Comparison of ENCODE assay signal across 41 mouse cellular contexts in the genomic region with DNA sequence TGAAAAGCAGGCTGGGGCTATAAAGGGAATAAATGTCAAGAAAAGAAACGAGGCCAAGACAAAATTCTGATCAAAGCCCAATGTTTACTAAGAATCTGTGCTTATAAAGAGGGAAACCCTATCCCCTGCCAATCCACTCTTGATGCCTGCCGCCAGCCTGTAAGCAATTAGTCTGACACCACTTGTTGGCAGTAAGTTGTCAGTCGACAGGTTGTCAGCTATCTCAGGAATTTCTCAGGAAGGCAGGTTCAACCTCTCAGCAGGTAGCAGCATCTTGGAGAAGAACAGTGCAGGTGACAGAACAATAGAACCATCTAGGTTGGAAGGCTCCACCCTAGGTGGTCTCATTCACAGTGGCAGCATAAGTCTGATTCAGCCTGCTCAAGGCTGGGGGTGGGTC. TPM values are rescaled to one million over a fixed set of nuclear protein-coding genes. Genes with fewer than 3 reads are reported as not detected.
DNase-seq lines count a peak whose midpoint lies in the region; ATAC-seq lines count a peak whose summit lies in the region.
"Had no signal": no experiment of that assay in that cellular context is flagged by ENCODE, and none has a peak within 500 bp of the region (broad histone marks: within the 10 kb centered on the region; RNA-seq: fewer than 3 reads in every experiment).

No protein-coding gene starts in this region.

- no peak overlapping the region for H3K27ac ChIP-seq in forebrain, embryonic 16.5 days (ENCODE audit: low read length)
- no peak overlapping the region for H3K27ac ChIP-seq in forebrain, embryonic 10.5 days
- H3K27ac ChIP-seq: heart, embryonic 10.5 days; heart, embryonic 15.5 days; hindbrain, embryonic 12.5 days; hindbrain, postnatal 0 days; intestine, embryonic 15.5 days; kidney, postnatal 0 days; limb, embryonic 10.5 days; limb, embryonic 15.5 days; liver, embryonic 13.5 days; midbrain, embryonic 13.5 days; neural tube, embryonic 13.5 days; stomach, postnatal 0 days had no signal

- 41% methylated on average over 3 of the region's 3 CpGs for WGBS in forebrain, embryonic 16.5 days
- 78% methylated on average over 3 of the region's 3 CpGs for WGBS in forebrain, embryonic 10.5 days

- no peak for ATAC-seq in cerebellum, adult (ENCODE audit: insufficient number of reproducible peaks, low FRiP score, low TSS enrichment)
- peak; percentile 49 for ATAC-seq in forebrain, embryonic 16.5 days
- ATAC-seq in megakaryocyte progenitor cell, adult 5-6 weeks (replicated peaks; ENCODE audit: poor library complexity): no peak
- ATAC-seq: hindbrain, postnatal 0 days; intestine, embryonic 15.5 days; lung, postnatal 0 days; midbrain, embryonic 13.5 days had no signal

- H3K36me3 ChIP-seq in forebrain, embryonic 16.5 days (ENCODE audit: control insufficient read depth, insufficient read depth): no peaks in the 10 kb centered on the region
- no peaks in the 10 kb centered on the region for H3K36me3 ChIP-seq in forebrain, embryonic 10.5 days (replicated peaks)
- H3K36me3 ChIP-seq: G1E; heart, embryonic 10.5 days; heart, embryonic 15.5 days; hindbrain, embryonic 12.5 days; intestine, embryonic 15.5 days; limb, embryonic 10.5 days; limb, embryonic 15.5 days; liver, embryonic 13.5 days; midbrain, embryonic 13.5 days; neural tube, embryonic 13.5 days had no signal

- no peaks in the 10 kb centered on the region for H3K27me3 ChIP-seq in forebrain, embryonic 16.5 days (replicated peaks; ENCODE audit: control insufficient read depth, insufficient read depth, low read length)
- no peaks in the 10 kb centered on the region for H3K27me3 ChIP-seq in forebrain, embryonic 10.5 days (ENCODE audit: poor library complexity, severe bottlenecking)
- H3K27me3 ChIP-seq: heart, embryonic 15.5 days; hindbrain, embryonic 12.5 days; intestine, embryonic 15.5 days; limb, embryonic 15.5 days; liver, embryonic 13.5 days; midbrain, embryonic 13.5 days; neural tube, embryonic 13.5 days had no signal

- no peak overlapping the region for H3K4me3 ChIP-seq in forebrain, embryonic 16.5 days (replicated peaks; ENCODE audit: low read length)
- no peak overlapping the region for H3K4me3 ChIP-seq in forebrain, embryonic 10.5 days
- H3K4me3 ChIP-seq: heart, embryonic 10.5 days; heart, embryonic 15.5 days; hindbrain, embryonic 12.5 days; intestine, embryonic 15.5 days; limb, embryonic 10.5 days; limb, embryonic 15.5 days; liver, embryonic 13.5 days; midbrain, embryonic 13.5 days; neural tube, embryonic 13.5 days had no signal

- H3K4me1 ChIP-seq in forebrain, embryonic 16.5 days (replicated peaks; ENCODE audit: control insufficient read depth, insufficient read depth, low read length): no peaks in the 10 kb centered on the region
- H3K4me1 ChIP-seq in forebrain, embryonic 10.5 days: no peaks in the 10 kb centered on the region
- H3K4me1 ChIP-seq: heart, embryonic 10.5 days; heart, embryonic 15.5 days; hindbrain, embryonic 12.5 days; intestine, embryonic 15.5 days; limb, embryonic 10.5 days; limb, embryonic 15.5 days; liver, embryonic 13.5 days; midbrain, embryonic 13.5 days; neural tube, embryonic 13.5 days had no signal

- no peaks in the 10 kb centered on the region for H3K9me3 ChIP-seq in forebrain, embryonic 16.5 days (ENCODE audit: control insufficient read depth, low read length)
- H3K9me3 ChIP-seq in forebrain, embryonic 10.5 days: no peaks in the 10 kb centered on the region
- H3K9me3 ChIP-seq: G1E; heart, embryonic 10.5 days; heart, embryonic 15.5 days; hindbrain, embryonic 12.5 days; intestine, embryonic 15.5 days; limb, embryonic 10.5 days; limb, embryonic 15.5 days; liver, embryonic 13.5 days; midbrain, embryonic 13.5 days; neural tube, embryonic 13.5 days had no signal

- H3K4me2 ChIP-seq in forebrain, embryonic 16.5 days (ENCODE audit: low read length): no peak overlapping the region
- H3K4me2 ChIP-seq: heart, embryonic 15.5 days; hindbrain, embryonic 12.5 days; intestine, embryonic 15.5 days; limb, embryonic 15.5 days; liver, embryonic 13.5 days; midbrain, embryonic 13.5 days; neural tube, embryonic 13.5 days had no signal

- peak; percentile 11 for DNase-seq in cerebellum, adult 11-12 months
- DNase-seq in forebrain, embryonic 10.5 days (ENCODE audit: extremely low spot score, low spot score): no peak
- DNase-seq in ZHBTc4 (ENCODE audit: low read depth, low spot score): peak; percentile 34
- DNase-seq in cerebellum, postnatal 14 days: peak; percentile 6 to 21
- DNase-seq: adrenal gland, postnatal 36 days; gastrocnemius, postnatal 14 days; heart, postnatal 36 days; kidney, adult 2 months; kidney, postnatal 4 days; layer of hippocampus, postnatal 36 days; liver, embryonic 13.5 days; lung, adult 18-20 months; lung, postnatal 4 days; right cerebral cortex, postnatal 4 days; thymus, postnatal 4 days had no signal

- H3K9ac ChIP-seq in forebrain, embryonic 16.5 days (replicated peaks; ENCODE audit: low read depth, low read length): no peak overlapping the region
- H3K9ac ChIP-seq: heart, embryonic 15.5 days; hindbrain, embryonic 12.5 days; intestine, embryonic 15.5 days; limb, embryonic 15.5 days; liver, embryonic 13.5 days; midbrain, embryonic 13.5 days; neural tube, embryonic 13.5 days had no signal

RNA-seq across cellular contexts. Expression of gene Rdh19, which starts 20.6 kb away (rescaled TPM):
- not detected in 2 replicates for polyA plus RNA-seq in forebrain, embryonic 16.5 days (2015; fragmentation: Nextera tagmentation; extraction: Ambion mirVana)
- not detected in 2 replicates for polyA plus RNA-seq in forebrain, embryonic 10.5 days (2016; fragmentation: Nextera tagmentation; extraction: Ambion mirVana)
- not detected in 2 replicates for total RNA-seq in megakaryocyte progenitor cell, adult 5-6 weeks (2015)
- total RNA-seq in megakaryocyte progenitor cell, adult 5-6 weeks (2017): not detected in 2 replicates
- total RNA-seq: adrenal gland, adult 18-20 months; CH12.LX; gastrocnemius, postnatal 14 days; granulocyte monocyte progenitor cell, adult 5-6 weeks; heart, postnatal 36 days; hindbrain, postnatal 0 days; layer of hippocampus, adult 8-10 months; layer of hippocampus, postnatal 36 days; left cerebral cortex, postnatal 10 days; megakaryocyte-erythroid progenitor cell, adult 5-6 weeks had no signal
- polyA plus RNA-seq: C2C12; embryonic facial prominence, embryonic 11.5 days; G1E; heart, embryonic 10.5 days; heart, embryonic 15.5 days; hindbrain, embryonic 12.5 days; hindbrain, postnatal 0 days; intestine, embryonic 15.5 days; limb, embryonic 10.5 days; limb, embryonic 15.5 days; liver, embryonic 13.5 days; lung, postnatal 0 days; midbrain, embryonic 13.5 days; neural tube, embryonic 13.5 days; spleen, adult 2 months; stomach, postnatal 0 days; thymus, postnatal 0 days had no signal

RNA-seq across cellular contexts. Expression of gene Rdh16, which starts 28.2 kb away (rescaled TPM):
- polyA plus RNA-seq in forebrain, embryonic 16.5 days (2015; fragmentation: Nextera tagmentation; extraction: Ambion mirVana): not detected in 2 replicates
- polyA plus RNA-seq in forebrain, embryonic 10.5 days (2016; fragmentation: Nextera tagmentation; extraction: Ambion mirVana): not detected in 2 replicates
- not detected in 2 replicates for total RNA-seq in megakaryocyte progenitor cell, adult 5-6 weeks (2015)
- not detected in 2 replicates for total RNA-seq in megakaryocyte progenitor cell, adult 5-6 weeks (2017)
- total RNA-seq: CH12.LX; gastrocnemius, postnatal 14 days; granulocyte monocyte progenitor cell, adult 5-6 weeks; heart, postnatal 36 days; megakaryocyte-erythroid progenitor cell, adult 5-6 weeks had no signal
- polyA plus RNA-seq: C2C12; embryonic facial prominence, embryonic 11.5 days; G1E; heart, embryonic 10.5 days; heart, embryonic 15.5 days; hindbrain, embryonic 12.5 days; intestine, embryonic 15.5 days; limb, embryonic 10.5 days; liver, embryonic 13.5 days; lung, postnatal 0 days; midbrain, embryonic 13.5 days; neural tube, embryonic 13.5 days; thymus, postnatal 0 days had no signal

RNA-seq across cellular contexts. Expression of gene Rdh16f2, which starts 37.2 kb away (rescaled TPM):
- polyA plus RNA-seq in forebrain, embryonic 16.5 days (2015; fragmentation: Nextera tagmentation; extraction: Ambion mirVana): not detected in 2 replicates
- polyA plus RNA-seq in forebrain, embryonic 10.5 days (2016; fragmentation: Nextera tagmentation; extraction: Ambion mirVana): not detected in 2 replicates
- not detected in 2 replicates for total RNA-seq in megakaryocyte progenitor cell, adult 5-6 weeks (2015)
- total RNA-seq in megakaryocyte progenitor cell, adult 5-6 weeks (2017): not detected in 2 replicates
- total RNA-seq: adrenal gland, postnatal 36 days; CH12.LX; gastrocnemius, postnatal 14 days; granulocyte monocyte progenitor cell, adult 5-6 weeks; heart, postnatal 36 days; hindbrain, postnatal 0 days; layer of hippocampus, adult 8-10 months; layer of hippocampus, postnatal 36 days; left cerebral cortex, postnatal 10 days; megakaryocyte-erythroid progenitor cell, adult 5-6 weeks had no signal
- polyA plus RNA-seq: C2C12; embryonic facial prominence, embryonic 11.5 days; heart, embryonic 10.5 days; heart, embryonic 15.5 days; hindbrain, embryonic 12.5 days; hindbrain, postnatal 0 days; limb, embryonic 10.5 days; limb, embryonic 15.5 days; liver, embryonic 13.5 days; lung, postnatal 0 days; midbrain, embryonic 13.5 days; neural tube, embryonic 13.5 days; stomach, postnatal 0 days had no signal

RNA-seq across cellular contexts. Expression of gene Rdh9, which starts 52.9 kb away (rescaled TPM):
- 0.32 and 0.35 TPM in 2 replicates for polyA plus RNA-seq in forebrain, embryonic 16.5 days (2015; fragmentation: Nextera tagmentation; extraction: Ambion mirVana)
- polyA plus RNA-seq in forebrain, embryonic 10.5 days (2016; fragmentation: Nextera tagmentation; extraction: Ambion mirVana): 0.15 and 0.20 TPM in 2 replicates
- not detected in 2 replicates for total RNA-seq in megakaryocyte progenitor cell, adult 5-6 weeks (2015)
- total RNA-seq in megakaryocyte progenitor cell, adult 5-6 weeks (2017): not detected in 2 replicates
- total RNA-seq: CH12.LX; granulocyte monocyte progenitor cell, adult 5-6 weeks had no signal
- polyA plus RNA-seq: embryonic facial prominence, embryonic 11.5 days; G1E; kidney, postnatal 0 days; limb, embryonic 15.5 days; liver, embryonic 13.5 days; stomach, postnatal 0 days; thymus, postnatal 0 days had no signal

RNA-seq across cellular contexts. Expression of gene Rdh7, which starts 59.5 kb away (rescaled TPM):
- not detected in 2 replicates for polyA plus RNA-seq in forebrain, embryonic 16.5 days (2015; fragmentation: Nextera tagmentation; extraction: Ambion mirVana)
- polyA plus RNA-seq in forebrain, embryonic 10.5 days (2016; fragmentation: Nextera tagmentation; extraction: Ambion mirVana): not detected in 2 replicates
- total RNA-seq in megakaryocyte progenitor cell, adult 5-6 weeks (2015): not detected in 2 replicates
- not detected in 2 replicates for total RNA-seq in megakaryocyte progenitor cell, adult 5-6 weeks (2017)
- total RNA-seq: adrenal gland, adult 18-20 months; CH12.LX; G1E; gastrocnemius, postnatal 14 days; granulocyte monocyte progenitor cell, adult 5-6 weeks; heart, postnatal 36 days; hindbrain, postnatal 0 days; layer of hippocampus, adult 8-10 months; layer of hippocampus, postnatal 36 days; left cerebral cortex, postnatal 10 days; megakaryocyte-erythroid progenitor cell, adult 5-6 weeks had no signal
- polyA plus RNA-seq: C2C12; embryonic facial prominence, embryonic 11.5 days; G1E; heart, embryonic 10.5 days; heart, embryonic 15.5 days; hindbrain, embryonic 12.5 days; hindbrain, postnatal 0 days; limb, embryonic 10.5 days; limb, embryonic 15.5 days; lung, postnatal 0 days; midbrain, embryonic 13.5 days; neural tube, embryonic 13.5 days; thymus, postnatal 0 days had no signal
